Mouse (Mus musculus) heart, postnatal 14 days (tissue): ENCODE results near the gene Slc27a2. TPM values are rescaled to one million over a fixed set of nuclear protein-coding genes. Genes with fewer than 3 reads are reported as not detected.

Source experiments
- DNase-seq, 2 experiments: peaks; one replicate each; pipeline ENCODE4 v3.0.0; 2021 to 2022
- intact Hi-C: fragments of 180-260 bp; cut with DNase I; formaldehyde crosslinking; loops from one replicate; pipeline ENCODE4 v1.15.1; 2025
- total RNA-seq, 2 experiments: library from RNA; stranded (reverse); gene quantifications; 2 replicates each; pipeline ENCODE4 v1.2.3; 2021

Slc27a2 gene
- total RNA-seq, 2 experiments from 2014 or later: 1.2 TPM; not detected in 1

GRCm38 (mm10) chr2:126551244-126551890 is 840 bp upstream of the Slc27a2 start:
- intact Hi-C loops: no loop called here
- DNase-seq: no peak

- DNase-seq: no peak
- intact Hi-C loops: no loop called here
Observed at GRCm38 (mm10) chr2:126551896-126552295, 311 bp upstream of the Slc27a2 start.

DNA sequence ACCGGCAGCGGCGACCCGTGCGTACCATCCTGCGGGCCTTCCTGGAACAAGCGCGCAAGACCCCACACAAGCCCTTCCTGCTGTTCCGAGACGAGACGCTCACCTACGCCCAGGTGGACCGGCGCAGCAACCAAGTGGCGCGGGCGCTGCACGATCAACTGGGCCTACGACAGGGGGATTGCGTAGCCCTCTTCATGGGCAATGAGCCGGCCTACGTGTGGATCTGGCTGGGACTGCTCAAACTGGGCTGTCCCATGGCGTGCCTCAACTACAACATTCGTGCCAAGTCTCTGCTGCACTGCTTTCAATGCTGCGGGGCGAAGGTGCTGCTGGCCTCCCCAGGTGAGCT is 1.1 kb downstream of the Slc27a2 start:
- no peak for DNase-seq
- intact Hi-C loops: no loop called here

DNA sequence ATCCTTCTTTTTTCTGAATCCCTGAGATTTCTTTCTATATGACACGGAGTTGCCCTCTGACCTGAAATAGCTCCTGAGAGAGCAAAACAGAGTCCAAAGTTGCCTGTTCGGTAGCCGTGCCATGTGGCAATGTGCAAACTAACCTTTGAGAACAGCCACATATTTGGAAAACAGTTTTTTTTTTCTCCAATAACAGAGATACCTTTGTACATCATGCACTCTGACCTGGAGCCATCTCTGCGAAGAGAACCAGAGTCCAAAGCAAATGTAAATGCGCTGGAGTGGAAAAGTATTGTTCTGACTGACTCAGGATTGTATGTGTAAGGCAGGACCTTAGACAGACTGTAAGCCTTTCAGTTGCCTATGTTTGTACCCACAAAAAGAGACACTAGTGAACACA is 3.3 kb downstream of the Slc27a2 start:
- no peak for DNase-seq

GRCm38 (mm10) chr2:126560094-126560493 is 7.9 kb downstream of the Slc27a2 start:
- intact Hi-C loops: no loop called here

More for the DNA sequence above, 3.3 kb downstream of the Slc27a2 start:
- intact Hi-C loops: no loop called here

GRCm38 (mm10) chr2:126563411-126564105 is 11.4 kb downstream of the Slc27a2 start:
- intact Hi-C loops: no loop called here
- peak in 1 of 2 experiments; percentile 39 for DNase-seq

More at GRCm38 (mm10) chr2:126560094-126560493, 7.9 kb downstream of the Slc27a2 start:
- DNase-seq: no peak

DNA sequence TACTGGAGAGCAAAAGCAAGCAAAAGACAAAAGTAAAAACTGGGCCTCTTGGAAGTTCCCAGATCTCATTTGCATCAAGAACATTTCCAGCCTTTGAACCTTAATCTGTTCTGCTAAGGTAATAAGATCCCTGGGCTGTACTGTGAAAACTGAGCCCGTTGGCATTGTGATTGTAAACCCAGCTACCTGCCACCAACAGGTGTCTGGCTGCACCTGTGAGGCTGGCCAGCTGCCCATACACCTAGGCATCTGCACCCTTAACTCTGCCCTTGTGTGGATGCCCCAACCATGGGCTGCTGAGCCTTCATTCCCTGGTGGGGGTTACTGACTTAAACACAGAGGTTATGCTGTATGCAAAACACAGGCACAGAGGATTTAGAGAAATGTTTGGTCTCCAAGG is 20.0 kb downstream of the Slc27a2 start:
- intact Hi-C loops: no loop called here
- DNase-seq: no peak

GRCm38 (mm10) chr2:126572747-126573146 is 20.5 kb downstream of the Slc27a2 start:
- intact Hi-C loops: no loop called here
- DNase-seq: no peak

- intact Hi-C loops: no loop called here
- DNase-seq: no peak
Observed at GRCm38 (mm10) chr2:126575391-126576176, 23.4 kb downstream of the Slc27a2 start.

GRCm38 (mm10) chr2:126577362-126577761 is 25.2 kb downstream of the Slc27a2 start:
- intact Hi-C loops: no loop called here
- DNase-seq: no peak

GRCm38 (mm10) chr2:126579282-126579681 is 27.1 kb downstream of the Slc27a2 start:
- DNase-seq: no peak
- intact Hi-C loops: no loop called here

DNA sequence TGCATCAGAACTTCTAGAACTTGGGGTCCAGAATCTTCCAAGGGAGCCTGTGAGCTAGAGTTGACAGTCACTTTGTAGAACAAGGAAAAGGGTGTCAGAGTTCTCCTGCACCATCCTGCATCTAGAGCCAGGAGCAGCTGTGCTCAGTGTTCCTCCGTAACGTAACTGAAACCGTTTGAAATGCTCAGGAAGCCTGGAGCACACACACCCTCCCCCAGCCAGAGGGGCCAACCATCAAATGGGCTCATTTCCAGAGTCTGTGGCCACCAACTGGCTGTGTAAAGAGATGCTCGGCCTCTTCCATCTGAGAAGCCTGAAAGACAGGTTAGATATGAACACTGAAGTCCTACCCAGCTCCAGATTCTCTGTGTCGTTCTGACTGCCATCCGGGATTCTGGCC is 31.8 kb downstream of the Slc27a2 start:
- intact Hi-C loops: no loop called here
- no peak for DNase-seq

DNA sequence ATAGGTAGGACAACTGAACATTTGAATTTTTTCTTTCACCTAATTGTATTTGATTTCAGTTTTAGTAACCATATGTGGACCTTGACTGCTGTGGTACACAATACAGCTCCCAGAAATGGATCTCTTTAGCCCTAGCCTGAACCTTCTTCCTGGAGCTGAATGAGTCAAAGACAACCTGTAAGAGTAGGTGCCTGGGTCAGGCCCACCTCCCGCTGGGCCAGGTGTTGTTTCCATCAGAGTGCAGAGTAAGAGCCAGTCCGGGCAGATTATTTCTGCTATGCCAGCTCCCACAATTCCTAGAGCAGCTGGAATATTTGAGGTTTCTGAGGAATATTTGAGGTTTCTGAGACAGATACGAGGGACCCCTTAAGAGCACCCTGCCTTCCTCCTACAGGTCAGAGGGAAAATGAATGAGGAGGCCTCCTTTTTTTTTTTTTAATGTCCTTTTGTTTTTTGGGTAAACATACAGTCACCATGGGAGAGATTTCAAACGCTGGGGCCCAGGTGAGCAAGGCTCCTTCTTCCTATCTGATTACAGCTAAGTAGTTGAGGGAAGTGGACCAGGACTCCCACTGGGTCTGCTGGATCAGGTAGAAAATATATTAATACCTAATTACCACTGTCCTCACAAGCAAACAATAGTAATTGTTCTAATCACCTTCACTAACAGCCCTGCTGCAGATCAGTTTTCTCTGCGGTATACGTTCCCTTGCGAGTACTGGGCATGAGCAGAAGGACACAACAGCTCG is 32.6 kb downstream of the Slc27a2 start:
- intact Hi-C loops: no loop called here
- no peak for DNase-seq

DNA sequence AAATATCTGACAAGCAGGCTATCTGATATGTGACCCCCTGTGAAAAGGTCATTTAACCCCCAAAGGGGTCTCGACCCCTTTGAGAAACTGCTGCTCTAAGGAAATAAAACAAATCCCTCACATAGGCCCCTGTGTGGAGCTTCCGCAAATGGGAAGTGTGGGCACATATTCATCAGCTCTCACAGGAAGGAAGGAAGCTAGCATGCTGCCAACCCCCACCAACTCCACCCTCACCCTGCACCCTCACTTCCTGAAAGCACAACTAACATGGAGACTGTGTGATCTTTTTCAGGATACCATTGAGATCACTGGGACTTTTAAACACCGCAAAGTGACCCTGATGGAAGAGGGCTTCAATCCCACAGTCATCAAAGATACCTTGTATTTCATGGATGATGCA is 35.3 kb downstream of the Slc27a2 start:
- no peak for DNase-seq

DNA sequence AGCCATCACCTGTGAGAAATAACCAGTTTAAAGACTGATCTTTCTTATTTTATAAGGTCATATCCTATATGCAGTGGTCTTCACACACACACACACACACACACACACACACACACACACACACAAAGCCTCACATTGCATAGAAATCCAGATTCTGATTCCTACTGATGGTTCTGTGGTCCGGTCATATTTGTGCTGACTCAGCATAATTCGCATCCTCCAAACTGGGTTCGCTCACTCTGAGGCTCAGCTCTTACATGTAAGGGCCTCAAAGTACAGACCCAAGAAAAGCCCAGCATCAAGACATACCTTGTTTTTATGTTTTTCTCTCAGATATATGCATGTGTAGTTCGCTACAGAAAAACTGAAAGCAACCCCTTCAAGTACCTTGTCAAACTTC is 39.1 kb downstream of the Slc27a2 start:
- intact Hi-C loops: loop anchor here (5.0 kb wide), 1 partner anchor 416 kb away; the partner anchor contains the start of gene Ap4e1
- DNase-seq: no peak

More for the DNA sequence above, 35.3 kb downstream of the Slc27a2 start:
- intact Hi-C loops: no loop called here

DNA sequence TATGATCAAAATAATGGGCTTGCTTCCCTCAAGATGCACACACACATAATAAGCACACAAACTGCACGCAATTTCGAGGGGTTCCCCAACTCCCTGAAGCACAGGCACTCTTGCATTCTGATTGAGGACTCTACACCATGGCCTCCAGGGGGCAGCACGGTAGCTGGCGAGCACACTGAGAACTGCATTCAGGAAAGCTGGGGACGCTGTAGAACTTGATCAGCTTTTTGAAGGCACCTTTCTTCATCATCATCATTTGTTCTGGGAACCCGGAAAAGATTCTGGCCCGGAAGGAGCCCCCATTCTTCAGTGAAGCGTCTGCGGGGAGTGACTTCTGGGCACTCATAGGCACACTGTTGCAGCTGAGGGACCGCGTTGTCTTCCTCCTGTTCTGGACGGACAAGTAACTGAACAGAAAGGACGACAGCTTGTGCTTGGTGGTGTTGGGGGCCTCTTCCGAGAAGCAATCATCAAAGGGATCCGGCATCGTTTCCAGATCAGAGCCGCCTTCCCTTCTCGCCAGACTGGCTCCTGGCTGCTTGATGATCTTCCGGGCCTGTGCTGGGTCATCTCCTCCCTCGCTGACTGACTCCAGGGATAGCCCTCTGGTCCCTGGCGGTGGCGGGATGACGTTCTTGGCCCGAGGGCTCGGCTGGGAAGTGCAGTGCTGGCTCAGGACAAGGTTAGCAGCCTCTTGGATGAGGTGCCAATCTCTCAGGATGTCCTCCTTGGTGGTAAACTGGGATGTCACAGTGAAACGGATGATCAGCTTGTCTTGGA is 41.8 kb downstream of the Slc27a2 start:
- intact Hi-C loops: loop anchor here (2.0 to 5.0 kb wide), 2 partner anchors 71 to 413 kb away; partner anchors contain the start of gene Ap4e1
- DNase-seq: peak; percentile 80 to 84

- intact Hi-C loops: no loop called here
- DNase-seq: no peak
Observed at GRCm38 (mm10) chr2:126596347-126597072, 44.3 kb downstream of the Slc27a2 start.

DNA sequence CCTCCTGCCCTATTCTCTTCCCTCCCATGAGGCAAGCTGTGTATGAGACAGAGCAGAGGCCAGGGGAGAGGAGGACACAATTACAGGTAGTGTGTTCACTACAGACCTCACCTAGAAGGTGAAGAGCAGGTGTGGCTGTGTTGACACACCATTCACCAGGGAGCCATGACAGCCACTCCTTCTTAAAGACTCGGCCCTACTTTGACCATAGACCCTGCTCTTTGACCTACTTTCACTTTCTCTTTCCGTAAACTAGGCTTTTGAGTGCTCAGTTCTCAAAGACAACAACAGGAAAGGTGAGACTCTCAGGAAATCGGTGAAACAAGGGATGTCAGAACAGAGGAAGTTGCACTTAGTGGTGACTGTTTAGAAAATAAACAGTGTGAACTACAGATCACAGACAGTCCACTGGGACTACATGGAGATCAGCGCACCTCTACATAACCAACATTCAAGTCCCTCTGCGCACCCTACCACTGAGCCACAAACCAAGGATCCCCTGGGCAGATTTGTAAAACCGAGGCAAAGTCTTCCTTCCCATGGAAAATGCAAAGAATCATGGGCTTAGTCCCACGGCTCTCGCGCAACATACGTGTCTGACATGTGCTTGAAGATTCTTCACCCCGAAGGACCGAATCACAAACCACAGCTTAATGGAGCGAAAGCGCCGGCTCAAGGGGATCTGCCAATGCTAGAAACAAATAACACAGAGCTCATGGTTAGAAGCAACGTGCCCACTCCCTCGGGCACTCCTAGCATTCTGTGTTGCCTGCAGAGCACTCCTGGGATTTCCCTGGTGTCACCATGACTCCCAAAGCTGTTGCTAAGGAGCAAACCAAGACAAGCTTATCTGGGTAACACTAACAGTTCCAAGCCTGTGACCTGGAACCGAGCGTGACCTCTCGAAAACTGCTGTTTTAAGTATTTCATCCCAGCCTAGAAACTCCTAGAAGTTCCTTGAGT is 45.4 kb downstream of the Slc27a2 start:
- DNase-seq: no peak
- intact Hi-C loops: loop anchor here (2.0 kb wide), 1 partner anchor 185 kb away; the partner anchor contains the start of gene Usp50
